17 mouse cellular contexts compared by ENCODE assay signal in genomic region chr2:17714124-17714523, GRCm38 (mm10).
"Had no signal": no experiment of that assay in that cellular context is flagged by ENCODE, and none has a peak within 500 bp of the region (broad histone marks: within the 10 kb centered on the region; RNA-seq: fewer than 3 reads in every experiment).

No protein-coding gene starts in this region.

- DNase-seq: kidney, adult 2 months; kidney, postnatal 36 days; layer of hippocampus, adult 9-11 months; retina, postnatal 1 day; right cerebral cortex, postnatal 25 days; spleen, adult 18-20 months; thymus, postnatal 25 days had no signal

- H3K27ac ChIP-seq: kidney, postnatal 0 days; limb, embryonic 12.5 days; limb, embryonic 15.5 days; liver, embryonic 15.5 days; midbrain, embryonic 10.5 days; midbrain, embryonic 13.5 days; neural tube, embryonic 13.5 days; stomach, embryonic 15.5 days had no signal

- H3K4me3 ChIP-seq: limb, embryonic 12.5 days; limb, embryonic 15.5 days; liver, embryonic 15.5 days; megakaryocyte, embryonic 14.5 days; midbrain, embryonic 10.5 days; midbrain, embryonic 13.5 days; myocyte; neural tube, embryonic 13.5 days; stomach, embryonic 15.5 days had no signal
